Mouse (Mus musculus) embryo, embryonic 11.5 days (tissue): ENCODE measurements around the gene Nuf2.
"Not testable (repeated sequence)": the region's sequence is repeated elsewhere in the genome, so short reads cannot be mapped to it uniquely, and the experiment has no call there.

Source experiments
- DNase-seq: peaks from one replicate; pipeline ENCODE4 v3.0.0-alpha.2; 2012; ENCODE audit warnings: low read depth, low spot score

Gene Nuf2

GRCm38 (mm10) chr1:169530876-169531701 is at the start of gene Nuf2:
Nuf2 (minus strand) TSS chr1:169531464.
- DNase-seq = peak; percentile 98

DNA sequence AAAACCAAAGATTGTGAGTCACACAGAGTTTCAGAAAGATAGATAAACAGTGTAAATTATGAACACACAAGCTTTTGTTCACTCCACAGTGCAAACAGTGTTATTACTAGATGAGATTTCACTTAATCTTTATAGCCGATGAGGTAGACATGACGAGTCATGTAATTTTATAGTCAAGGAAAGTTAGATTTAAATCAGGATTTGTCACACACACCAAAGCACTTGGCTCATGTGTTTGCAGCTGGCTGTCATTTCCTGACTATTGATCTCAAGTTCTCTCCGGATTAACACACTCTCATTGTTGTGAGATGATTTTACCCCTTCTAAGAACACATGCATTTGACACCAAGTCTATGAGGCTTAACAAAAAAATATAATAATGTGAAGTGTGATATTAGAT is 48.3 kb upstream of the Nuf2 start:
- no peak for DNase-seq

GRCm38 (mm10) chr1:169574136-169574535 is 42.9 kb upstream of the Nuf2 start:
- DNase-seq = no peak

DNA sequence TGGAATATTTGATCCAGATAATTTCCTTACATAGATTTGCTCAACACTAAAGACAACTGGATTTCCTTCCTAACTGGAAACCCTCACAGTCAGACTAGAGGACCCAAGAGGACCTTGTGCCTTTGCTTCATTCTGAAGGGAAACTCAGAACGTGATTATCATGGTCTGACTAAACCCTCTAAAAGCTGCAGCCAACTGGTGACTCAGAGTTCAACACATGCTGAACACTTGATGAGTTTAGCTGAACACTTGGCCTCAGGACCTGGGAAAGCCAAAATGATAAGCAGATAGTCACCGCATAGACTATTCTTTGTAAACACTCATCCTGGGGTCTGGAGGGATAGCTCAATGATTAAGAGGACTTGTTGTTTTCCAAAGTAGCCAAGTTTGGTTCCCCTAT is 24.4 kb upstream of the Nuf2 start:
- no peak for DNase-seq

GRCm38 (mm10) chr1:169555019-169555418 is 23.8 kb upstream of the Nuf2 start:
- no peak for DNase-seq

DNA sequence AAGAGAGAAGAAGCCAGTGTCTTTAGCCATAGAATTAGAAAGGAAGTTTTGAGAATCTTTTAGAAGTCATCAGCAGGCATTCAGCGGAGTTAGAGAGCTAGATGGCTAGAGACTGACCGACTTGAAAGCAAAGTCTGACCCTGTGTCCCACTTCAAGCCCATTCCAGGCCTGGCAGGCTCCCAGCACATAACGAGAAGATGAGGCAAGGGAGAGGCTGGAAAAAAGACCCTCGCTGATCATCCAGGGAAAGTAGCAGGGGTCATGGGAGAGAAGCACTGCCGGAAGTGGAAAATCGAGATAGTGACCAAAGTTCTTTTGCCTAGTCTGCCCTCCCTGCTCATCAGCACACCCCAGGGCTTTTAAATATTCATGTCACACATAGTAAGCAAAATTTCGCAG is 22.2 kb upstream of the Nuf2 start:
- no peak for DNase-seq

DNA sequence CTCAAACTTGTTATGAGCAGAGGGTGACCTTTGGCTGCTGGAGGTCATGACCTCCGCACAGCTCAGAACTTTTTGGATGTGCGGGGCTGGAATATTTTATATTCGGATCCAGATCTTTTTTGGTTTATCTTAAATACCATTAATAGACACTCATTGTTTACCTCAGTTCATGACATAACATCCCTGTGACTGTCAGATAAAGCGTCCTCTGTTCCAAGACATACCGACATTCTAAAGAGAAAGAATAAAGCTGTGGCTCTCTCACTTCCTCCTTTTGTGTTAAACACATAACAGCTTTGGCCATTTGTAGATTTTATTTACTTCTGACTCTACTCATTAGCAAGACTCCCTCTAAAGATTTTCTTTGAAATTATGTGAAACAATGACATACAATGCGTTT is 9.2 kb upstream of the Nuf2 start:
- DNase-seq = no peak

GRCm38 (mm10) chr1:169531702-169532535 is 655 bp upstream of the Nuf2 start:
- peak; percentile 31 for DNase-seq

- DNase-seq = no peak
Observed at GRCm38 (mm10) chr1:169529996-169530518, 1.2 kb downstream of the Nuf2 start.

DNA sequence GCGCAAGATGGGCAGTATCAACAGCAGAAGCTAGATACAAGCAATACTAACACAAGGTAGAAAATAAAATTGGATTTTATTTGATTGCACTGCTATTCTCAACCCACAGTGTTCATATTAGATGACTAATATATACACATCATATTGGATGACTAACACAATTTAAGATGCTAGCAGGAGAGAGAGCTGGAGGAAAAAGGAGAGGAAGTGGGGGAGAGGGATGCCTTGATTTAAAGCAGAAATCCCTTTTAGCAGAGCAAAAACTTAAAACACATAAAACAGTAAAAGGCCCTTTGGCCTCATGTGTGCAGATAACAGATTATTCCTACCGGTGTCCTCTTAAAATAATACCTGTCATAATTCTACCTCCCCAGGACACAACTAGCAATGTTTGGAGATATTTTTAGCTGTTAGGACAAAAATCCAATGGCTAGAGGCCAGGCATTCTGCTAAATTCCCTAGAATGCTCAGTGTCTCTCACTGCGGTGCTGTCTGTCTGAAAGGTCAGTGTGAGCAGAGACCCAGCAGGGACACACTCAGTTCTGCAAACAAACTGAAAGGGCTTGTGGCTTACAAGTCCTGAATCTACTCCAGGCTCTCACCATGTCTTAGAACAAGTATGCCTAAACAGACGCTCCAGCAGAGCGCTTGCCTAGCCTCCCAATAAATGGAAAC is 5.1 kb downstream of the Nuf2 start:
- DNase-seq = no peak

DNA sequence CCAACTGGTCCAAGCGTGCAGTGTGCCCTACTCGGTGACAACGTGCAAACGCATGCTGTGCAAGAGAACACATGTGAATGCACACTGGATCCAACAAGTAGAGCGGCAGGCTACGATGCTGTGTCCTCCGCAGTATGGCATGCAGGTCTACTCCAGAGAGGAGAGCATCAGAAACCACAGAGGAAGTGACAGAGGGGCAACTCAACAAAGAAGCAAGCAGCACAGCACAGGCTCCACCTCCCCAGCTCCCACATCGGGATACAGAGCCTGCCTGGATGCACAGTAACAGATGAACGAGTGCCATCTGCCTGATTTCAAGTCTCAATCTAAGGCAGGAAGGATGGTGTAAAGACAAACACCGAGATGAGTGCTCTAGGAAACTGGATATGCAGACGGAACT is 11.9 kb downstream of the Nuf2 start:
- no peak for DNase-seq

- not testable (repeated sequence) for DNase-seq
Observed at GRCm38 (mm10) chr1:169517899-169518517, 13.3 kb downstream of the Nuf2 start.

DNA sequence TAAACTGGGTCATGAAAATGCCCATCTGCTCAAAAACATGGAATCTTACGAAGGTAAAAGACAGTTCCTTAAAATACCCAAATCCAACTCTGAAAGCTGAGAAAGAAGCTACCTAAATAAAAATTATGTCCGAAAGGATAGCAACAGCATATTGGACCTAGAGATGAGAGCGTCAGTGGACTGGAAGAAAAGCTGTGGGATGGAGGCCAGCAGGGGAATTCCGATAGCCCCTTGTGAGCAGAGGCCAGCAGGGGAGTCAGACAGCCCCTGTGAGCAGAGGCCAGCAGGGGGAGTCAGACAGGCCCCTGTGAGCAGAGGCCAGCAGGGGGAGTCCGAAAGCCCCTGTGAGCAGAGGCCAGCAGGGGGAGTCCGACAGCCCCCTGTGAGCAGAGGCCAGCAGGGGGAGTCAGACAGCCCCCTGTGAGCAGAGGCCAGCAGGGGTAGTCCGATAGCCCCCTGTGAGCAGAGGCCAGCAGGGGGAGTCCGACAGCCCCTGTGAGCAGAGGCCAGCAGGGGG is 13.8 kb downstream of the Nuf2 start:
- DNase-seq = no peak

- no peak for DNase-seq
Observed at GRCm38 (mm10) chr1:169506354-169506753, 24.9 kb downstream of the Nuf2 start.

- DNase-seq = no peak
Observed at GRCm38 (mm10) chr1:169502876-169503275, 28.4 kb downstream of the Nuf2 start.

DNA sequence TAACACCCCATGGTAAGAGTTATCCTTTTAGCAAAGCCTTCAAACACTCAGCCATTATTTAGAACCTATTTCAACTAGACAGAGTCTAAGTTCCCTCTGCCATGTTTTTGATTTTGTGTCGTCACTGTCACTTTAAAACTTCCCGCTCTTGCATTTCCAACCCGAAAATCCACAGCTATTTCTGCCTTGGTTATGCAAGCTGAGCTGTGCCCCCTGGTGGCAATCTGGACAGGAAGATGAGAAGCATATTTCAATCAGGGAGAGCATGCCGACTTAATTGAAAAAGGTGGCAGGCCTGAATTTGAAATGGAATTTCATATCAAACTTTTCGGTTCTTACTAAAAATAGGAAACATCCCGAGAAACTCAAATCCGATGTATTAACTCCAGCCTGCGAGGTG is 35.6 kb downstream of the Nuf2 start:
- peak; percentile 19 for DNase-seq

GRCm38 (mm10) chr1:169491561-169491960 is 39.7 kb downstream of the Nuf2 start:
- DNase-seq = no peak

DNA sequence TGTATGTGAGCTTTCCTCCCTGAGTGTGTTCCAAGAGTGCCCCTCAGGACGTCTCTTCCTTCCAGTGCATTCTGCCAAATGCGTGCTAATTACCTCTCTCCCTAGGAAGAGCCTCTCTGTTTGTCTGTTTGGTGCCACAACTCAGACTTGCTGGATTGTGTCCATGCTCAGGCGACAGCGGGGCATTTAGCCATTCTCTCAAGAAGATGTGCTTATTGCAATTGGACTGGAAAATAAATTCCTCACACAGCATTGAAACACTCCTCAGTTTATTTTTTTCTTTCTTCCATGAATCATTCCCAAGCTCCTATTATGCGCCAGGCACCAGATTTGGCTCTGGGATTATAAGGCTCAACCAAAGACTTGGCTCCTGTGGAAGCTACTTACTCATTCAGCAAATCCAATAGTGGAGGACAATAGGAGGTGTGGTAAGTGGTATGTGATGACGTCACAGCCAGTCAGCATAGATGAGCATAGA is 45.8 kb downstream of the Nuf2 start:
- DNase-seq = no peak

- DNase-seq = no peak
Observed at GRCm38 (mm10) chr1:169484565-169484964, 46.7 kb downstream of the Nuf2 start.

DNA sequence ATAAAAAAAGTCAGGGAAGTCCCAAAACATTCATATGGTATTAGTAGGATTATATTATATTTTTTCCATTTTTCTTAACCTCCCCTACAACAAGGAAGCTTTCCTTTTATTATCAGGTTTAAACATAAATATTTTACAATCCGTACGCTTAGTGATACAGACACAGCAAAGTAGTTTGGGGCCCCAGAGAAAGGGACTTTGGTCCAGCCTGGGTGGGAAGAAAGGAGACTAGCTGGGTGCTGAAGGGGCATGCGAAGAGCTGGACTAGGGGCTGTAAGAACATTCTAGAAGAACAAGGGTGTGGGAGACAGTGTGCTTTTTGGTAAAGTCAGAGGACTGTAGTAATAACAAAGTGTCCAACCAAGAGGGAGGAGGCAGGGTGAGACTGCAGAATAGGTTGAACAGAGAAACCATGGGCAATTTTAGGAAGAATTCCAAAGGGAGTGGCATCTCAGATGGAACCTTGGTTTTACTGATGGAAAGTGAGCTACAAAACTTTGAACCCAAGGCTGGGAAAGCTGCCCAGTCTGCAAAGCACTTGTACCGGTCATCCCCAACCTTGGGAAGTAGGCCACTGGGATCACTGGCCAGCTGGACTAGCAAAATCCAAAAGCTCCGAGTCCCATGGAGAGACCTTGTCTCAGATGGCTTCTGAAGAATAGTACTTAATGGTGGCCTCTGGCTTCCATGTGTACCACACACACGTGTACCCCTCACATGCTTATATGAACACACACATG is 48.5 kb downstream of the Nuf2 start:
- DNase-seq = no peak
